Mouse (Mus musculus) stomach, embryonic 16.5 days (tissue): ENCODE data around the gene Gm21860. TPM values are rescaled to one million over a fixed set of nuclear protein-coding genes. Genes with fewer than 3 reads are reported as not detected.
"Not testable (repeated sequence)": the region's sequence is repeated elsewhere in the genome, so short reads cannot be mapped to it uniquely, and the experiment has no call there.

ENCODE experiments used
- ATAC-seq: fragments of 200-750 bp; cut with Nextera tagmentation; 2 replicates; pipeline ENCODE4 v1.8.0; 2017; ENCODE audit warnings: moderate number of reproducible peaks, moderate TSS enrichment; ENCODE audit not compliant: insufficient read depth, low FRiP score
- H3K27ac ChIP-seq: fragments of 300-500 bp; sonication (generic); 2 replicates; pipeline ENCODE4 v1.5.1; 2014; ENCODE audit warnings: low read length
- H3K27me3 ChIP-seq: fragments of 300-500 bp; sonication (generic); 2 replicates; pipeline ENCODE4 v1.6.1; 2014; ENCODE audit warnings: low read length, control low read depth, mixed read lengths; ENCODE audit not compliant: control insufficient read depth, insufficient read depth
- H3K36me3 ChIP-seq: fragments of 300-500 bp; sonication (generic); 2 replicates; pipeline ENCODE4 v1.6.1; 2014; ENCODE audit warnings: low read length; ENCODE audit not compliant: control insufficient read depth, insufficient read depth
- H3K4me1 ChIP-seq: fragments of 300-500 bp; sonication (generic); 2 replicates; pipeline ENCODE4 v1.6.1; 2014; ENCODE audit warnings: low read length, control low read depth, mixed read lengths; ENCODE audit not compliant: control insufficient read depth, insufficient read depth
- H3K4me2 ChIP-seq: fragments of 300-500 bp; sonication (generic); 2 replicates; pipeline ENCODE4 v1.6.1; 2014; ENCODE audit warnings: low read depth, low read length, mixed read lengths
- H3K4me3 ChIP-seq: fragments of 300-500 bp; sonication (generic); replicated peaks from 2 replicates; pipeline ENCODE4 v1.5.1; 2014; ENCODE audit warnings: mild to moderate bottlenecking, low read length
- H3K9ac ChIP-seq: fragments of 300-500 bp; sonication (generic); 2 replicates; pipeline ENCODE4 v1.6.1; 2014; ENCODE audit warnings: low read length
- H3K9me3 ChIP-seq: fragments of 300-500 bp; sonication (generic); replicated peaks from 2 replicates; pipeline ENCODE4 v1.6.1; 2016; ENCODE audit warnings: low read length, control low read depth; ENCODE audit not compliant: control insufficient read depth
- WGBS: fragments of 180-500 bp; shearing (Covaris S2); extraction: QIAGEN DNeasy Blood & Tissue Kit; methylation state at CpG from one replicate; pipeline ENCODE4 v1.1.7; 2014; 5-methylcytosine and 5-hydroxymethylcytosine counted together
- polyA plus RNA-seq: library from polyadenylated mRNA; unstranded; fragments of >200 nt; fragmentation: Nextera tagmentation; extraction: Ambion mirVana; gene quantifications from 2 replicates; pipeline ENCODE4 v1.2.1, GENCODE M21; 2015

Gm21860 gene
- polyA plus RNA-seq, 1 experiment from 2014 or later: not detected

DNA sequence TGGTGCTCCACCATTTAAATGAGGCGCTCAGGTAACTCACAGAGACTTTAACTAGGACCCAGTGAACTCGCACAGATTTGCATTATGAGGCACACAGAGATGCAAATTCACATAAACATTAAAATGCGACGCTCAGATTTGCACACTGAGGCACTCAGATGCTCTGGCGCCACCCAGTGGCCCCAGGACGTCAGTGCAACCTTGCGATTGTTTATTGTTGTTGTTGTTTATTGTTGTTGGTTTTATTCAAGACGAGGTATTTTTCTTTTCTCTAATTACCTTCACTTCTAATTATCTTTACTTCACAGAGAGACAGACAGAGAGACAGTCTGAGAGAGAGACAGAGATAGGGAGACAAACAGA, 20.3 kb downstream of the Gm21860 start:
- WGBS: 67% methylated on average over 8 of the region's 8 CpGs
- peaks cover 11% of the 10 kb centered on the region; the same call in 1 of the 2 replicates for H3K36me3 ChIP-seq
- not testable (repeated sequence) for H3K4me3 ChIP-seq, H3K4me2 ChIP-seq, ATAC-seq, H3K27me3 ChIP-seq, H3K9ac ChIP-seq, H3K9me3 ChIP-seq, H3K27ac ChIP-seq, H3K4me1 ChIP-seq

DNA sequence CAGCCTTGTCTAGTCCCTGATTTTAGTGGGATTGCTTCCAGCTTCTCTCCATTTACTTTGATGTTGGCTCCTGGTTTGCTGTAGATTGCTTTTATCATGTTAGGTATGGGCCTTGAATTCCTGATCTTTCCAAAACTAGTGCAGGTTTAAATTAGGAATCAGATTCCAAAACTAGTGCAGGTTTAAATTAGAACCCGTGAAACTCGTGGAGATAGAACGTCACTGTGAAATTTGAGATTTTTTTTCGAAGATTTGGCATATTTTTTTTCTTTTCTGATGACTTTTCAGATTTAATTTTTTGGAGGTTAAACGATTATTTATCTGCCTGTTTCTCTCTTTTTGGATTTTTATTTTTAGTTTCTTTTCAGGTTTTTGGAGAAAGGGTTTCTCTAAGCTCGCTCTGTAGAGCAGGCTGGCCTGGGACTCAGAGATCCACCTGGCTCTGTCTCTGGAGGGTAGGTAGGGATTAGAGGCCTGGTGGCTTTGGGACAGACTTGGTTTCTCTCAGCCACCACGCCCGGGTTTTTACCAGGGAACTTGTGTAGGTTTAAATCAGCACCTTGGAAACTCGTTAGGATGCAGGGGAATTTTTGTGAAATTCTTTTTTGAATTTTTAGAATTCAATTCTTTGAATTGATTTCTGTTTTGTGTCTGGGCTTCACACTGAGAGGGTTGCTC, 20.8 kb downstream of the Gm21860 start:
- H3K9ac ChIP-seq, H3K4me1 ChIP-seq, H3K27me3 ChIP-seq, H3K4me2 ChIP-seq, ATAC-seq, H3K9me3 ChIP-seq, H3K36me3 ChIP-seq, H3K27ac ChIP-seq, H3K4me3 ChIP-seq: not testable (repeated sequence)
- WGBS: 89% methylated on average over 9 of the region's 9 CpGs

DNA sequence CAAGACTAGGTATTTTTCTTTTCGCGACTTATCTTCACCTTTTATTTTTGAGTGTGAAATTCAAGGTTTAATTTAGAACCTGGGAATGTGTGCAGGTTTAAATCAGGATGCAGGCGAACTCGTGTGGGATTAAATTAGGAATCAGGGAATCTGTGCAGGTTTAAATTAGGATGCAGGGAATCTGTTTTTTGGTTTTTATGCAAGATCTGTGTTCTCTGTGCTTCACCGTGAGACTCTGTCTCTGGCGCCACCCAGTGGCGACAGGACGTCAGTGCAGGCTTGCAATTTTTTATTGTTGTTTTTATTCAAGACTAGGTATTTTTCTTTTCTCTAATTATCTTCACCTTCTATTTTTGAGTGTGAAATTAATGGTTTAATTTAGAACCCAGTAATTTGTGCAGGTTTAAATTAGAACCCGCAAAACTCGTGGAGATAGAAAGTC, 22.5 kb downstream of the Gm21860 start:
- H3K9ac ChIP-seq, H3K9me3 ChIP-seq, H3K27me3 ChIP-seq, H3K4me1 ChIP-seq, H3K36me3 ChIP-seq, H3K27ac ChIP-seq, H3K4me2 ChIP-seq, ATAC-seq, H3K4me3 ChIP-seq: not testable (repeated sequence)
- 56% methylated on average over 10 of the region's 10 CpGs for WGBS

DNA sequence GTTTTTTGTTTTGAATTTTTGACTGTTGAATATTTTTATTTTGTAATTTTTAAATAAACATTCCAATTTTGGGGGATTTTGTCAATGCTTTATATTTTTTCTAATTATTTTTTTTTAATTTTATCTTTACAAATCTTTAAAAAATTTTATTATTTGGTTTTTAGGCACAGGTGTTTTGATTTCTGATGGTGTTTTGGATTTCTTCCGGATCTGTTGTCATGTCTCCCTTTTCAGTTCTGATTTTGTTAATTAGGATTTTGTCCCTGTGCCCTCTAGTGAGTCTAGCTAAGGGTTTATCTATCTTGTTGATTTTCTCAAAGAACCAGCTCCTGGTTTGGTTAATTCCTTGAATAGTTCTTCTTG, 23.0 kb downstream of the Gm21860 start:
- not testable (repeated sequence) for H3K4me3 ChIP-seq, H3K9me3 ChIP-seq, ATAC-seq, H3K27me3 ChIP-seq, H3K4me1 ChIP-seq, H3K27ac ChIP-seq, H3K4me2 ChIP-seq, H3K36me3 ChIP-seq, H3K9ac ChIP-seq
- WGBS: 75% methylated on average over 1 of the region's 1 CpGs

DNA sequence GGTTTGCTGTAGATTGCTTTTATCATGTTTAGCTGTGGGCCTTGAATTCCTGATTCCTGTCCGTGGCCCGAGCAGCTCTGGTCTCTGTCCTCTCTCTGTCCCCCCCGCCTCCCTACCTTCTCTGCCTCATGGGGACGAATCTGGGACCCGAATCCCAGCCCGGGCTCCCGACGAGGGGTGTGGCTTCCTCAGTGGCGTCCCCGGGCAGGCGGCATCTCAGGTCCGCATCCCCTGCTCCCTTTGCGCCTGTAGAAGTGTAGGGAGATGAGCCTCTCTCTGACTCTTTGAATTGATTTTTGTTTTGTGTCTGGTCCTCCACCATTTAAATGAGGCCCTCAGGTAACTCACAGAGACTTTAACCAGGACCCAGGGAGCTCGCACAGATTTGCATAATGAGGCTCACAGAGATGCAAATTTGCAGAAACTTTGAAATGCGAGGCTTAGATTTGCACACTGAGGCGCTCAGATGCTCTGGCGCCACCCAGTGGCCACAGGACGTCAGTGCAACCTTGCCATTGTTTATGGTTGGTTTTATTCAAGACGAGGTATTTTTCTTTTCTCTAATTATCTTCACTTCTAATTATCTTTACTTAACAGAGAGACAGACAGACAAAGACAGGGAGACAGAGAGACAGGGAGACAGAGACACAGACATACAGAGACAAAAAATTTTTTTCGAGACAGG, 23.6 kb downstream of the Gm21860 start:
- 70% methylated on average over 20 of the region's 20 CpGs for WGBS
- not testable (repeated sequence) for H3K9me3 ChIP-seq, H3K27ac ChIP-seq, H3K4me1 ChIP-seq, H3K4me3 ChIP-seq, H3K27me3 ChIP-seq, H3K9ac ChIP-seq, H3K4me2 ChIP-seq, H3K36me3 ChIP-seq
- ATAC-seq: peak; percentile 86

DNA sequence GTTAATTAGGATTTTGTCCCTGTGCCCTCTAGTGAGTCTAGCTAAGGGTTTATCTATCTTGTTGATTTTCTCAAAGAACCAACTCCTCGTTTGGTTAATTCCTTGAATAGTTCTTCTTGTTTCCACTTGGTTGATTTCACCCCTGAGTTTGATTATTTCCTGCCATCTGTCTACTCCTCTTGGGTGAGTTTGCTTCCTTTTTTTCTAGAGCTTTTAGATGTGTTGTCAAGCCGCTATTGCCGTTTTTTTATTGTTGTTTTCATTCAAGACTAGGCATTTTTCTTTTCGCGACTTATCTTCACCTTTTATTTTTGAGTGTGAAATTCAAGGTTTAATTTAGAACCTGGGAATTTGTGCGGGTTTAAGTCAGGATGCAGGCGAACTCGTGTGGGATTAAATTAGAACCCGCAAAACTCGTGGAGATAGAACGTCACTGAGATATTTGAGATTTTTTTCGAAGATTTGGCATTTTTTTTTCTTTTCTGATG, 24.8 kb downstream of the Gm21860 start:
- H3K27ac ChIP-seq, H3K9ac ChIP-seq, ATAC-seq, H3K9me3 ChIP-seq, H3K36me3 ChIP-seq, H3K4me1 ChIP-seq, H3K4me3 ChIP-seq, H3K4me2 ChIP-seq, H3K27me3 ChIP-seq: not testable (repeated sequence)
- 74% methylated on average over 11 of the region's 12 CpGs for WGBS

DNA sequence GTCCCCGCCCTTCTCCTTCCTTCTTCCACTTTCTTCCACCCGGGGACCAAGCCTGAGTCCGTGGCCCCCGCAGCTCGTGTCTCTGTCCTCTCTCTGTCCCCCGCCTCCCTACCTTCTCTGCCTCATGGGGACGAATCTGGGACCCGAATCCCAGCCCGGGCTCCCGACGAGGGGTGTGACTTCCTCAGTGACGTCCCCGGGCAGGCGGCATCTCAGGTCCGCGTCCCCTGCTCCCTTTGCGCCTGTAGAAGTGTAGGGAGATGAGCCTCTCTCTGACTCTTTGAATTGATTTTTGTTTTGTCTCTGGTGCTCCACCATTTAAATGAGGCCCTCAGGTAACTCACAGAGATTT, 25.7 kb downstream of the Gm21860 start:
- H3K4me1 ChIP-seq, H3K36me3 ChIP-seq, H3K4me3 ChIP-seq, H3K9me3 ChIP-seq, H3K9ac ChIP-seq, H3K27ac ChIP-seq, H3K27me3 ChIP-seq, H3K4me2 ChIP-seq: not testable (repeated sequence)
- WGBS: 74% methylated on average over 14 of the region's 17 CpGs
- peak; percentile 56 for ATAC-seq

DNA sequence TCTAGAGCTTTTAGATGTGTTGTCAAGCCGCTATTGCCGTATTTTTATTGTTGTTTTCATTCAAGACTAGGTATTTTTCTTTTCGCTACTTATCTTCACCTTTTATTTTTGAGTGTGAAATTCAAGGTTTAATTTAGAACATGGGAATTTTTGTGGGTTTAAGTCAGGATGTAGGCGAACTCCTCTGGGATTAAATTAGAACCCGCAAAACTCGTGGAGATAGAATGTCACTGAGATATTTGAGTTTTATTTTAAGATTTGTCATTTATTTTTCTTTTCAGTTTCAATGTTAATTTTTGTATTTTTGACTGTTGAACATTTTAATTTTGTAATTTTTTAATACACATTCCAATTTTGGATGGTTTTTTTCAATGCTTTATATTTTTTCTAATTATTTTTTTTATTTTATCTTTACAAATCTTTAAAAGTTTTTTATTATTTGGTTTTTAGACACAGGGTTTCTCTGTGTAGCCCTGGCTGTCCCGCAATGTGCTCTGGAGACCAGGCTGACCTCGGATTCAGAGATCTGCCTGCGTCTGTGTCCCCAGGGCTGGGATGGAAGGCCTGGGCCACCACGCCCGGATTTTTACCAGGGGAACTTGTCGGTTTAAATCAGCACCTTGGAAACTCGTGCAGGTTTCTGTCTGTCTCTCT, 26.2 kb downstream of the Gm21860 start:
- H3K4me1 ChIP-seq, H3K9ac ChIP-seq, H3K4me3 ChIP-seq, ATAC-seq, H3K36me3 ChIP-seq, H3K27ac ChIP-seq, H3K27me3 ChIP-seq, H3K4me2 ChIP-seq, H3K9me3 ChIP-seq: not testable (repeated sequence)
- 84% methylated on average over 13 of the region's 13 CpGs for WGBS

DNA sequence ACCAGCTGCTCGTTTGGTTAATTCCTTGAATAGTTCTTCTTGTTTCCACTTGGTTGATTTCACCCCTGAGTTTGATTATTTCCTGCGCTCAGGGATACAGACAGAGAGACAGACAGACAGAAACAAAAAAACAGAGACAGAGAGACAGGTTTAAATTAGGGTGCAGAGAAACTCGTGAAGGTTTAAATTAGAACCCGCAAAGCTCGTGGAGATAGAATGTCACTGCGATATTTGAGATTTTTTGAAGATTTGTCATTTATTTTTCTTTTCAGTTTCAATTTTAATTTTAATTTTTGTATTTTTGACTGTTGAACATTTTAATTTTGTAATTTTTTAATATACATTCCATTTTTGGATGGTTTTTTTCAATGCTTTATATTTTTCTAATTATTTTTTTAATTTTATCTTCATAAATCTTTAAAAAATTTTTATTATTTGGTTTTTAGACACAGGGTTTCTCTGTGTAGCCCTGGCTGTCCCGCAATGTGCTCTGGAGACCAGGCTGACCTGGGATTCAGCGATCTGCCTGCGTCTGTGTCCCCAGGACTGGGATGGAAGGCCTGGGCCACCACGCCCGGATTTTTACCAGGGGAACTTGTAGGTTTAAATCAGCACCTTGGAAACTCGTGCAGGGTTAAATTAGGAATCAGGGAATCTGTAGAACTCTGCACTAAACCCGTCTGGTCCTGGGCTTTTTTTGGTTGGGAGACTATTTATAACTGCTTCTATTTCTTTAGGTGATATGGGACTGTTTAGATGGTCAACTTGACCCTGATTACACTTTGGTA, 27.3 kb downstream of the Gm21860 start:
- not testable (repeated sequence) for H3K4me2 ChIP-seq, ATAC-seq, H3K27ac ChIP-seq, H3K9ac ChIP-seq, H3K36me3 ChIP-seq, H3K27me3 ChIP-seq, H3K4me3 ChIP-seq, H3K9me3 ChIP-seq, H3K4me1 ChIP-seq
- 78% methylated on average over 13 of the region's 13 CpGs for WGBS
